Mouse (Mus musculus): ENCODE data around the gene Ogfr. TPM values are rescaled to one million over a fixed set of nuclear protein-coding genes. Genes with fewer than 3 reads are reported as not detected.

The Ogfr gene
- total RNA-seq (2014; rRNA removed), result 42.9 and 44.4 TPM in 2 replicates
- polyA plus RNA-seq (2012; rRNA removed), result 23.1 and 29.1 TPM in 2 replicates

GRCm38 (mm10) chr2:180589123-180589831, at the start of gene Ogfr:
Ogfr (plus strand) TSS chr2:180589245.
- H3K27me3 ChIP-seq (ENCODE audit: control insufficient read depth, insufficient read depth, low read length), result no peaks in the 10 kb centered on the region
- WGBS, result under 1% methylated on average over 66 of the region's 67 CpGs
- peak; percentile 51 for DNase-seq (ENCODE audit: extremely low read depth, low read depth, low spot score)
- peak within 1 kb of the TSS; percentile 62 for H3K27ac ChIP-seq (replicated peaks; ENCODE audit: insufficient read depth, low read depth, low read length)
- H3K9ac ChIP-seq (ENCODE audit: low read depth, low read length), result peak within 1 kb of the TSS; percentile 88
- peak within 1 kb of the TSS; percentile 81 for H3K4me3 ChIP-seq (ENCODE audit: insufficient read depth, low read depth, low read length)
- H3K79me2 ChIP-seq (ENCODE audit: control insufficient read depth, insufficient read depth, low read length), result peaks cover 4% of the 10 kb centered on the region; the same call in 1 of the 2 replicates
- TF ChIP-seq POLR2A (IDR thresholded peaks at IDR 0.05; ENCODE audit: extremely low read depth, insufficient read depth, low read length) (peak; percentile 59; the same call in 1 of the 2 replicates), CTCF (IDR thresholded peaks at IDR 0.05; ENCODE audit: low read depth, low read length) (peak; percentile 22; the same call in 1 of the 2 replicates)
- H3K36me3 ChIP-seq (ENCODE audit: control insufficient read depth, insufficient read depth, low read length), result peaks cover 18% of the 10 kb centered on the region; the same call in 1 of the 2 replicates
- peaks cover 8% of the 10 kb centered on the region for H3K4me1 ChIP-seq (ENCODE audit: control insufficient read depth, insufficient read depth, low read length)

- H3K79me2 ChIP-seq (ENCODE audit: control insufficient read depth, insufficient read depth, low read length), result no peaks in the 10 kb centered on the region
- DNase-seq (ENCODE audit: extremely low read depth, low read depth, low spot score), result no peak
- H3K27ac ChIP-seq (replicated peaks; ENCODE audit: insufficient read depth, low read depth, low read length), result no peak overlapping the region
- H3K36me3 ChIP-seq (ENCODE audit: control insufficient read depth, insufficient read depth, low read length), result no peaks in the 10 kb centered on the region
- H3K4me3 ChIP-seq (ENCODE audit: insufficient read depth, low read depth, low read length), result no peak overlapping the region
- no peaks in the 10 kb centered on the region for H3K4me1 ChIP-seq (ENCODE audit: control insufficient read depth, insufficient read depth, low read length)
- TF ChIP-seq POLR2A (IDR thresholded peaks at IDR 0.05; ENCODE audit: extremely low read depth, insufficient read depth, low read length) (no peak), CTCF (IDR thresholded peaks at IDR 0.05; ENCODE audit: low read depth, low read length) (no peak)
- no peak overlapping the region for H3K9ac ChIP-seq (ENCODE audit: low read depth, low read length)
- 90% methylated on average over 2 of the region's 2 CpGs for WGBS
- H3K27me3 ChIP-seq (ENCODE audit: control insufficient read depth, insufficient read depth, low read length), result no peaks in the 10 kb centered on the region
Measured at GRCm38 (mm10) chr2:180543675-180544074, 45.4 kb upstream of the Ogfr start.

- Histone ChIP-seq H3K4me1 (ENCODE audit: control insufficient read depth, insufficient read depth, low read length) (no peaks in the 10 kb centered on the region), H3K27ac (replicated peaks; ENCODE audit: insufficient read depth, low read depth, low read length) (no peak overlapping the region), H3K4me3 (ENCODE audit: insufficient read depth, low read depth, low read length) (no peak overlapping the region), H3K79me2 (ENCODE audit: control insufficient read depth, insufficient read depth, low read length) (no peaks in the 10 kb centered on the region), H3K9ac (ENCODE audit: low read depth, low read length) (no peak overlapping the region), H3K36me3 (ENCODE audit: control insufficient read depth, insufficient read depth, low read length) (no peaks in the 10 kb centered on the region), H3K27me3 (ENCODE audit: control insufficient read depth, insufficient read depth, low read length) (no peaks in the 10 kb centered on the region)
- TF ChIP-seq CTCF (IDR thresholded peaks at IDR 0.05; ENCODE audit: low read depth, low read length), result no peak
- DNase-seq (ENCODE audit: extremely low read depth, low read depth, low spot score), result no peak
- 68% methylated on average over 18 of the region's 18 CpGs for WGBS
Measured at GRCm38 (mm10) chr2:180545046-180545445, 44.0 kb upstream of the Ogfr start.

- H3K79me2 ChIP-seq (ENCODE audit: control insufficient read depth, insufficient read depth, low read length), result no peaks in the 10 kb centered on the region
- H3K27me3 ChIP-seq (ENCODE audit: control insufficient read depth, insufficient read depth, low read length), result no peaks in the 10 kb centered on the region
- no peak overlapping the region for H3K4me3 ChIP-seq (ENCODE audit: insufficient read depth, low read depth, low read length)
- no peak overlapping the region for H3K27ac ChIP-seq (replicated peaks; ENCODE audit: insufficient read depth, low read depth, low read length)
- DNase-seq (ENCODE audit: extremely low read depth, low read depth, low spot score), result no peak
- TF ChIP-seq POLR2A (IDR thresholded peaks at IDR 0.05; ENCODE audit: extremely low read depth, insufficient read depth, low read length), result no peak
- TF ChIP-seq CTCF (IDR thresholded peaks at IDR 0.05; ENCODE audit: low read depth, low read length), result no peak
- H3K36me3 ChIP-seq (ENCODE audit: control insufficient read depth, insufficient read depth, low read length), result no peaks in the 10 kb centered on the region
- H3K9ac ChIP-seq (ENCODE audit: low read depth, low read length), result no peak overlapping the region
- no peaks in the 10 kb centered on the region for H3K4me1 ChIP-seq (ENCODE audit: control insufficient read depth, insufficient read depth, low read length)
- WGBS, result 42% methylated on average over 8 of the region's 8 CpGs
Measured at GRCm38 (mm10) chr2:180547384-180548106, 41.5 kb upstream of the Ogfr start.

GRCm38 (mm10) chr2:180552340-180552739, 36.7 kb upstream of the Ogfr start:
- 82% methylated on average over 3 of the region's 3 CpGs for WGBS
- H3K27me3 ChIP-seq (ENCODE audit: control insufficient read depth, insufficient read depth, low read length), result no peaks in the 10 kb centered on the region
- no peak overlapping the region for H3K9ac ChIP-seq (ENCODE audit: low read depth, low read length)
- H3K4me1 ChIP-seq (ENCODE audit: control insufficient read depth, insufficient read depth, low read length), result no peaks in the 10 kb centered on the region
- DNase-seq (ENCODE audit: extremely low read depth, low read depth, low spot score), result no peak
- no peaks in the 10 kb centered on the region for H3K36me3 ChIP-seq (ENCODE audit: control insufficient read depth, insufficient read depth, low read length)
- no peak overlapping the region for H3K4me3 ChIP-seq (ENCODE audit: insufficient read depth, low read depth, low read length)
- H3K79me2 ChIP-seq (ENCODE audit: control insufficient read depth, insufficient read depth, low read length), result no peaks in the 10 kb centered on the region
- no peak overlapping the region for H3K27ac ChIP-seq (replicated peaks; ENCODE audit: insufficient read depth, low read depth, low read length)
- TF ChIP-seq CTCF (IDR thresholded peaks at IDR 0.05; ENCODE audit: low read depth, low read length) (no peak), POLR2A (IDR thresholded peaks at IDR 0.05; ENCODE audit: extremely low read depth, insufficient read depth, low read length) (no peak)
